Mouse (Mus musculus) urinary bladder, postnatal 0 days (tissue): ENCODE measurements around the gene Vmn2r74. TPM values are rescaled to one million over a fixed set of nuclear protein-coding genes. Genes with fewer than 3 reads are reported as not detected.

Experiments
- polyA plus RNA-seq: library from polyadenylated mRNA; unstranded; fragments of >200 nt; fragmentation: Nextera tagmentation; extraction: Ambion mirVana; gene quantifications from 2 replicates; pipeline ENCODE4 v1.2.1, GENCODE M21; 2015

Gene Vmn2r74
- not detected in 2 replicates for polyA plus RNA-seq

DNA sequence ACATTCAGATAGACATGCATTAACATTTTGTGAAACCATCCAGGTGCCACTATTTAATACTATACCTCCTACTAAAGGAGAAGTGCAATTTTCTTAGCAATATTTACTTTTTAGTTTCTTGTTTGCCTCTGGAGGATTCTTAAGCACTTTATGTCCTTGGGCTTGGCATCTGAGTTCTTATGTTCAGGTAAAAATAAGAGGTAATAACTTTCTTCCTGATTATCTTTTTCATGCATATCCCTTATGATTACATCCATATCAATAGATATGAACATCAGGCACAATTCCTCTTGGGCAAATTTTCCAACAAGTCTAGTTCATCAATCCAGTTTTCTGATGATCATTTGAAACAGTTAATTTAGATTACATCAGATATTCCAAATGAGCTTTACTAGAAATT, at the start of gene Vmn2r74:
Gene Vmn2r74, minus strand, starts transcription at position 101 of the 400 bp plus-strand sequence.

Other genes with a start within 250 kb of the Vmn2r74 start
- not detected in 2 replicates for gene Vmn2r72, start 206.5 kb downstream of the Vmn2r74 start, polyA plus RNA-seq
- gene Vmn2r73, start 85.4 kb downstream of the Vmn2r74 start, polyA plus RNA-seq = not detected in 2 replicates
- not detected in 2 replicates for gene Vmn2r75, start 210.1 kb upstream of the Vmn2r74 start, polyA plus RNA-seq